In the genomic region with DNA sequence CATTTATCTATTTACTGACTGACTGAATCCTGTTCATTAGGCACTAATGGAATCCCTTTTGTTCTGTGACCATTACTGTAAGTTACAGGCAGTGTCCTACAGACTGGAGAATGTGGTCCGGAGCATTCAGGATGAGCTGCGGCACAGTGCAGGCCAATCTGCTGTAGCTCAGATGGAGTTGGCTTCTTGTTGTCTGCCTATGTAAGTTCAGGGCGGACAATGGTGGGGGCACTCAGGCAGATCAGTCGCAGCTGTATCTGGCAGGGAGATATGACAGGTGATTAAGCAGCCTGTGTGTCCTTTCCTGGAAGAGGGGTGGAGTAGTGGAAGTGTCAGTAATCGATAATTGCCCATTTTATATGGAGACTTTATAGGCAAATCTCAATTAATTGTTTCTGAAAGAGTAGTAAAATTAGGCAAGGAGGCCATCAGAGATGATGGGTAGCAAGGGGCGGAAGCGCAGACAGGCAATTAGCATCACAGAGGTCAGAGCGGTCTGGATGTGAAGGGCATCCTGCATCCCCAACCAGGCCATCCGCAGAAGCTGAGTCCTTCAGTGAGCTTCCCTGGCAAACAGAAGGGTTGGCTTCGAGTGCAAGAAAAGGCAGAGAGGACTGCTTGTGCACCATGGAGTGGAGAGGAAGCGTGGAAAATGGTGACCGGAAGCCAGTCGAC, we compare ENCODE assay signal across 18 mouse cellular contexts.
"Had no signal": no experiment of that assay in that cellular context is flagged by ENCODE, and none has a peak within 500 bp of the region (broad histone marks: within the 10 kb centered on the region; RNA-seq: fewer than 3 reads in every experiment).

No protein-coding gene starts in this region.

- H3K9me3 ChIP-seq: liver, embryonic 15.5 days; lung, embryonic 15.5 days; midbrain, embryonic 13.5 days; midbrain, embryonic 15.5 days; stomach, embryonic 15.5 days had no signal

- H3K4me2 ChIP-seq: liver, embryonic 15.5 days; lung, embryonic 15.5 days; midbrain, embryonic 11.5 days; midbrain, embryonic 13.5 days; midbrain, embryonic 15.5 days; neural tube, embryonic 12.5 days; stomach, embryonic 15.5 days had no signal

- H3K4me3 ChIP-seq: liver, embryonic 15.5 days; lung, embryonic 15.5 days; midbrain, embryonic 13.5 days; midbrain, embryonic 15.5 days; neural tube, embryonic 12.5 days; stomach, embryonic 15.5 days had no signal

- DNase-seq: liver, postnatal 0 days; lung, adult 2 months; lung, postnatal 14 days; lung, postnatal 36 days; right cerebral cortex, postnatal 14 days; thymus, adult 2 months; thymus, postnatal 25 days; thymus, postnatal 4 days had no signal

- H3K36me3 ChIP-seq: liver, embryonic 15.5 days; lung, embryonic 15.5 days; midbrain, embryonic 13.5 days; midbrain, embryonic 15.5 days; neural tube, embryonic 12.5 days; stomach, embryonic 15.5 days had no signal

- H3K4me1 ChIP-seq: liver, embryonic 15.5 days; lung, embryonic 15.5 days; stomach, embryonic 15.5 days had no signal

- ATAC-seq: liver, postnatal 0 days; lung, postnatal 0 days; midbrain, embryonic 13.5 days; midbrain, embryonic 15.5 days had no signal

- H3K27ac ChIP-seq: liver, embryonic 15.5 days; lung, embryonic 15.5 days; macrophage; midbrain, embryonic 13.5 days; midbrain, embryonic 15.5 days; neural tube, embryonic 12.5 days; stomach, embryonic 15.5 days; stomach, postnatal 0 days had no signal

- H3K27me3 ChIP-seq: liver, embryonic 15.5 days; lung, embryonic 15.5 days; midbrain, embryonic 13.5 days; midbrain, embryonic 15.5 days; neural tube, embryonic 12.5 days; stomach, embryonic 15.5 days had no signal

- H3K9ac ChIP-seq: liver, embryonic 15.5 days; liver, postnatal 0 days; lung, embryonic 15.5 days; midbrain, embryonic 13.5 days; midbrain, embryonic 15.5 days; neural tube, embryonic 12.5 days; stomach, embryonic 15.5 days had no signal
